Mouse (Mus musculus) liver, embryonic 18 days (tissue): ENCODE measurements around the gene Sumf2. TPM values are rescaled to one million over a fixed set of nuclear protein-coding genes. Genes with fewer than 3 reads are reported as not detected.

Source experiments
- polyA plus RNA-seq: library from polyadenylated mRNA; depleted of rRNA; stranded (reverse); fragments of >200 nt; gene quantifications from 2 replicates; pipeline ENCODE4 v1.2.3, GENCODE M21; 2012; rRNA removed

The Sumf2 gene
- polyA plus RNA-seq = 8.7 and 9.7 TPM in 2 replicates

GRCm38 (mm10) chr5:129846752-129847557 lies at the start of gene Sumf2:
Gene Sumf2 (plus strand): TSS chr5:129846986.

GRCm38 (mm10) chr5:129886911-129887636 lies 40.3 kb downstream of the Sumf2 start, which contains the start of gene Chchd2:
Gene Chchd2 (minus strand): TSS chr5:129887470.

DNA sequence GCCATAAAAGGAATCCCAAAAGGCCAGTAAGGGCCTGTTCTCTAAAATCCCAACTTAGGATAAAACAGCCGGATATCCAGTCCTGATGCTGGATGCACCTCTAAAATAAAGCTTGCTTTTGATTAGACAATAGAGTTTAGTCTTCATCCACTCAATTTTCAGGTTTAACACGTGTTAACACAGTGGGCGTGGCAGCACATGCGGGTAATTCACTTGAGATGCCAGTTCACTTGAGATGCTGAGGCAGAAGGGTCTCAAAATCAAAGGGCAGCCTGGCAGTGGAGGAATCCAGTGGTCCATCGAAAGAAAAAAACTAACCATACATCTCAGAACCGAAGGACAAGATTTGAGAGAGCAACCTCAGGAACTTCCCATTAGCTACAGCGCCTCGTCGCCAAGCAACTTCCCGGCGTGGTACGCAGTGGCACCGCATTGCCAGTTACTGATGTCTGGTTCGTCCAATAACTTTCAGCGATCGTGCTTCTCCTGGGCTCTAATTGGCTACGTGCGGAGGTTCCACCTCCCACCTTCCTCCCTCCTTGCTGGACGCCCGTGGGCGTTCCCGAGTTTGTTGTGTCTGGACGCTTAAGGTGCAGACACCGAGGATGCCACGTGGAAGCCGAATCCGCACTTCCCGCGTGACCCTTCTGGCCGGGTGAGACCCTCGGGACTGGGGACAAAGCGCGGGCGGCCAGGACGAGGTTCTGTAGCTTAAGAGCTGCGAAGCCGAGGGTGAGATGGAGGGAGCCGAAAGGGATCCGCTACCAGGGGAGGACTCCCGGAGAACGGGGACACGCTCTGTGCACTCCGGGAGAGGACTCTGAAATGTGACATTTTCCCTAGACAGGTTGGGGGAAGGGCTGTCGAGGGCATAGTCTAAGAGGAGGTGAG lies 48.7 kb downstream of the Sumf2 start, which contains the start of gene Zbed5:
Gene Zbed5 (plus strand): TSS at position 526 of the 891 bp plus-strand sequence.

DNA sequence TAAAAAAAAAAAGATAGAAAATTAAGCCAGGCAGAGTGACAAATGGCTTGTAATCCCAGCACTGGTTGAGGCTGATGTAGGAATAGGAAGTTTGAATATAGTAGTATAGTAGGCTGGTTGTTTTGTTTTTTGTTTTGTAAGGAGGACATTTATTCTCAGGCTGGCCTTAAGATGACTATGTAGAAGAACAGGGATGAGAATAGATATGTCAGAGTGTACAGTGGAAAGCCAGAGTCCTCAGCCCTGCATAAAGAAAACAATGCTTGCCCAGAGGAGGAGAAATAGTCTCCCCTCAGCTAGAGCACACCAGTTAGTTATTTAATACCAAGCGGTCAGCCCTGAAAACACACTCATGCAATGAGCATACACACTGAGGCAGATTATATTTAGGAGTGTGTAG lies 51.7 kb downstream of the Sumf2 start, which contains the start of gene Phkg1:
Gene Phkg1 (minus strand): TSS at position 101 of the 400 bp plus-strand sequence.

GRCm38 (mm10) chr5:129908242-129908965 lies 61.6 kb downstream of the Sumf2 start, which contains the start of gene Nupr1l:
Gene Nupr1l (plus strand): TSS chr5:129908540.

Other genes with a start within 250 kb of the Sumf2 start
- 0.64 and 0.77 TPM in 2 replicates for gene Zfp11, start 176.9 kb upstream of the Sumf2 start, polyA plus RNA-seq
- gene Sept14, start 138.5 kb upstream of the Sumf2 start, polyA plus RNA-seq = not detected in 2 replicates
- 60.6 and 67.8 TPM in 2 replicates for gene Mrps17, start 131.5 kb upstream of the Sumf2 start, polyA plus RNA-seq
- gene Nipsnap2, start 121.9 kb upstream of the Sumf2 start, polyA plus RNA-seq = 17.5 and 22.0 TPM in 2 replicates
- gene Psph, start 59.5 kb upstream of the Sumf2 start, polyA plus RNA-seq = 28.9 and 31.9 TPM in 2 replicates
- 756 and 757 TPM in 2 replicates for gene Chchd2, start 40.5 kb downstream of the Sumf2 start, polyA plus RNA-seq
- gene Zbed5, start 48.7 kb downstream of the Sumf2 start, polyA plus RNA-seq = 2.2 and 2.3 TPM in 2 replicates
- gene Phkg1, start 51.6 kb downstream of the Sumf2 start, polyA plus RNA-seq = 0.03 and 0.06 TPM in 2 replicates
- gene Nupr1l, start 61.6 kb downstream of the Sumf2 start, polyA plus RNA-seq = 0.84 and 0.87 TPM in 2 replicates
- gene Vkorc1l1, start 95.0 kb downstream of the Sumf2 start, polyA plus RNA-seq = 16.9 and 17.0 TPM in 2 replicates
- 16.6 and 17.4 TPM in 2 replicates for gene Gusb, start 156.1 kb downstream of the Sumf2 start, polyA plus RNA-seq
- 103 and 107 TPM in 2 replicates for gene Asl, start 182.3 kb downstream of the Sumf2 start, polyA plus RNA-seq
- 13.7 and 13.9 TPM in 2 replicates for gene Crcp, start 182.3 kb downstream of the Sumf2 start, polyA plus RNA-seq
- gene Tpst1, start 226.3 kb downstream of the Sumf2 start, polyA plus RNA-seq = 12.0 and 12.4 TPM in 2 replicates